Mouse (Mus musculus) forebrain, embryonic 15.5 days (tissue): Measurements from ENCODE around the gene Slc29a1. TPM values are rescaled to one million over a fixed set of nuclear protein-coding genes. Genes with fewer than 3 reads are reported as not detected.
A peak's percentile ranks its signal among the peaks of the same experiment; 100 is the strongest.

Source experiments
- ATAC-seq: fragments of 200-750 bp; cut with Nextera tagmentation; replicated peaks from 2 replicates; pipeline ENCODE4 v1.8.0; 2017; ENCODE audit warnings: mild to moderate bottlenecking, moderate TSS enrichment, moderate library complexity
- H3K27ac ChIP-seq: fragments of 300-500 bp; sonication (generic); replicated peaks from 2 replicates; pipeline ENCODE4 v1.5.1; 2015; ENCODE audit warnings: mild to moderate bottlenecking, inconsistent platforms
- H3K27me3 ChIP-seq: fragments of 300-500 bp; sonication (generic); 2 replicates; pipeline ENCODE4 v1.6.1; 2015; ENCODE audit warnings: inconsistent platforms
- H3K36me3 ChIP-seq: fragments of 300-500 bp; sonication (generic); 2 replicates; pipeline ENCODE4 v1.6.1; 2015; ENCODE audit warnings: mild to moderate bottlenecking, inconsistent platforms
- H3K4me1 ChIP-seq: fragments of 300-500 bp; sonication (generic); 2 replicates; pipeline ENCODE4 v1.6.1; 2015; ENCODE audit warnings: inconsistent platforms
- H3K4me2 ChIP-seq: fragments of 300-500 bp; sonication (generic); replicated peaks from 2 replicates; pipeline ENCODE4 v1.6.1; 2015; ENCODE audit warnings: mild to moderate bottlenecking, inconsistent platforms
- H3K4me3 ChIP-seq: fragments of 300-500 bp; sonication (generic); 2 replicates; pipeline ENCODE4 v1.5.1; 2015; ENCODE audit warnings: mild to moderate bottlenecking, inconsistent platforms
- H3K9ac ChIP-seq: fragments of 300-500 bp; sonication (generic); replicated peaks from 2 replicates; pipeline ENCODE4 v1.6.1; 2015; ENCODE audit warnings: mild to moderate bottlenecking, inconsistent platforms
- H3K9me3 ChIP-seq: fragments of 300-500 bp; sonication (generic); 2 replicates; pipeline ENCODE4 v1.6.1; 2016; ENCODE audit warnings: inconsistent platforms
- WGBS: fragments of 180-500 bp; shearing (Covaris S2); methylation state at CpG from one replicate; pipeline ENCODE4 v1.1.7; 2015; ENCODE audit warnings: mixed read lengths; 5-methylcytosine and 5-hydroxymethylcytosine counted together
- polyA plus RNA-seq: library from polyadenylated mRNA; unstranded; fragments of >200 nt; fragmentation: Nextera tagmentation; extraction: Ambion mirVana; gene quantifications from 2 replicates; pipeline ENCODE4 v1.2.1, GENCODE M21; 2015

The Slc29a1 gene
- 62.5 and 63.7 TPM in 2 replicates for polyA plus RNA-seq

DNA sequence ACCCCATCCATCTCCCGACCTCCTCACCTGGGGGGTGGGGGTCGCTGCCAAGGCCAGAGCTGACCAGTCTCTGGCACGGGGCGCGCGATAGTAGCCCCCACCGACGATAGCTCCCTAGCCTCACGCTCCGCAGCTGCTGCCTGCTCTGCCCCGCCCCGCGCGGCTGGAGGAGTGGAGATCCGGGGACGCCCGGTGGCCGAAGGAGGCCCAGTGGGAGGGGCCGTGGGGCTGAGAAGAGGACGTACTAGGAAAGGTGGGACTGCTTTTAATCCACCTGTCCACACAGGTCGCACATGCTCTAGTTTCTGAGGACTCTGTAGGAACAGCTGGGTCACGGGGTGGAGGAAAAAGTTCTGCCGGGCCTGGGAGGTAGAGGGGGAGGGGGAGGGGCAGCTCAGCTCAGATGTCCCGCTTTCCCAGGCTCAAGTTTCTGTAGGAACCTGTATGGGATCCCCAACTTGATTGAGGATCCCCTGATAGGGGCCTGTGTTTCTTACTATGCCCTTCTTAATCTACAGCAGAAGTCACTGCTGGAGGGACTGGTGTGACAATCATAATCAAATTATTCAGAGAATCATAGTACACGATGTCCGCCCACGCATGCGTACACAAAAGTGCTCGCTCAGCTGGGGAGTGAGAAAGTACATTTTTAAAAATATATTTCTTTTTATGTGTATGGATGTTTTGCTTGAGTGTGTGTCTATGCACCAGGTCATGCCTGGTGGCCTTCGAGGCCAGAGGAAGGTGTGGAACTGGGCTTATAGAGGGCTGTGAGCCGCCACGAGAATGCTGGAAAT is at the start of gene Slc29a1:
Gene Slc29a1 (minus strand): TSS at position 161 of the 797 bp plus-strand sequence.
- H3K27ac ChIP-seq = 0 out of 2 replicates have a peak within 1 kb of the TSS, but pooled peaks have one; percentile 8
- H3K4me3 ChIP-seq = peak within 1 kb of the TSS; percentile 7; the same call in 1 of the 2 replicates
- 15% methylated on average over 32 of the region's 32 CpGs for WGBS
- 0 out of 2 replicates have a peak within 1 kb of the TSS, but pooled peaks have one; percentile 19 for H3K9ac ChIP-seq
- no peaks in the 10 kb centered on the region for H3K36me3 ChIP-seq
- no peak for ATAC-seq
- no peaks in the 10 kb centered on the region for H3K9me3 ChIP-seq
- peak within 1 kb of the TSS; percentile 42 for H3K4me2 ChIP-seq
- H3K27me3 ChIP-seq = peaks cover 26% of the 10 kb centered on the region
- H3K4me1 ChIP-seq = peaks cover 39% of the 10 kb centered on the region

DNA sequence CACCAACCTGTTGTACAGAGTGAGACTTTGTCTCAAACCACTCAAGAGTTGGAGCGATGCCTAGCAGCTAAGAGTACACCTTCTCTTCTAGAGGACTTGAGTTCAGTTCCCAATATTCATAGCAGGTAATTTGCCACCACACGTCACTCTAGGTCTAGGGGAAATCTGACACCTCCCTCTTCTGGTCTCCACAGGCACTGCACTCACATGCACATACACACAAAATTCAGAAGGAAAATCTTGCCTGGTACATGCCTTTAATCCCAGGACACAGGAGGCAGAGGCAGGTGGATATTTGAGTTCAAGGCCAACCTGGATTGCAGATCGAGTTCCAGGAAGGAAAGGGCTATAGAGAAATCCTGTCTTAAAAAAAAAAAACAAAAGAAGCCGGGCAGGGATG is 44.8 kb upstream of the Slc29a1 start:
- no peaks in the 10 kb centered on the region for H3K9me3 ChIP-seq

DNA sequence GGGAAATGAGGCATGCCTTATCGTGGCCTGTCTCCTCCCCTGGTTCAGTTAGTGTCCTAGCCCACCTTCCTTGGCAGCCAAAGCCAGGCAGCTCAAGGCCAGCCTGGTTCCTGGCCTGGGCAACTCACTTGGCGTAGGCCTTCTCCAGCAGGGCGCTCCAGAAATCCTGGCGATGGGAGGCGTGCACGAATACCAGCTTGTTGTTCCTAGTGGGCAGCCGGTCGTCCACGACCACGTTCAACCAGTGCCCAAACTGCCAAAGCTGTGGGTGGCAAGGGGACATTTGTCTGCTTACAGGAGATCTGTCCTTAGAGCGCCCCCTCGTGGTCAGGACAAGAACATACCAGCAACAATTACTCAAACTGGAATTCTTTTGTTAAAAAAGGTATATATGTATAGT is 43.3 kb upstream of the Slc29a1 start:
- H3K9ac ChIP-seq = no peak overlapping the region
- H3K27me3 ChIP-seq = no peaks in the 10 kb centered on the region
- no peaks in the 10 kb centered on the region for H3K9me3 ChIP-seq
- H3K4me1 ChIP-seq = no peaks in the 10 kb centered on the region
- H3K4me2 ChIP-seq = no peak overlapping the region
- no peak for ATAC-seq
- no peak overlapping the region for H3K27ac ChIP-seq
- H3K4me3 ChIP-seq = no peak overlapping the region
- H3K36me3 ChIP-seq = no peaks in the 10 kb centered on the region
- WGBS = 20% methylated on average over 12 of the region's 12 CpGs

More for the DNA sequence above, 44.8 kb upstream of the Slc29a1 start:
- H3K4me2 ChIP-seq = no peak overlapping the region
- H3K36me3 ChIP-seq = no peaks in the 10 kb centered on the region
- no peak for ATAC-seq
- H3K4me3 ChIP-seq = no peak overlapping the region
- H3K27me3 ChIP-seq = no peaks in the 10 kb centered on the region
- 94% methylated on average over 4 of the region's 4 CpGs for WGBS
- no peaks in the 10 kb centered on the region for H3K4me1 ChIP-seq
- no peak overlapping the region for H3K27ac ChIP-seq
- H3K9ac ChIP-seq = no peak overlapping the region

DNA sequence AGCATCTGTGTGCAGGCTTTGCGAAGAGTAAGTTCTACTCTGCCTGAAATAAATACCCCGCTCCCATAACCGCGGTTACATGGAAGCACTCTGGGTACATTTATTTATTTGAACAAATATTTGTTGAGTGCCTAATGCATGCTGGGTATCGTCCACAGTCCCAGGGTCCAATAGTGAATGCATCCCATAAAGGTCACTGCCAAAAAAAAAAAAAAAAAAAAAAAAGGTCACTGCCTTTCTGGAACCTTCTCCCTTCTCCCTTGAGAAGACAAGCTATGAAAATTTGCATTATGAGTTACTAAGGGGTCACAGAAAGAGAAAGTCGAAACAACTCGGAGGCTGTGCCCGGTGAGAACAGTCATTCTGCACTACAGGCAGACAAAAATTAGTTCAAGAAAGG is 42.6 kb upstream of the Slc29a1 start:
- no peak overlapping the region for H3K9ac ChIP-seq
- no peak for ATAC-seq
- no peaks in the 10 kb centered on the region for H3K4me1 ChIP-seq
- 90% methylated on average over 8 of the region's 8 CpGs for WGBS
- no peaks in the 10 kb centered on the region for H3K27me3 ChIP-seq
- H3K36me3 ChIP-seq = no peaks in the 10 kb centered on the region
- no peaks in the 10 kb centered on the region for H3K9me3 ChIP-seq
- H3K27ac ChIP-seq = no peak overlapping the region
- no peak overlapping the region for H3K4me2 ChIP-seq
- no peak overlapping the region for H3K4me3 ChIP-seq

DNA sequence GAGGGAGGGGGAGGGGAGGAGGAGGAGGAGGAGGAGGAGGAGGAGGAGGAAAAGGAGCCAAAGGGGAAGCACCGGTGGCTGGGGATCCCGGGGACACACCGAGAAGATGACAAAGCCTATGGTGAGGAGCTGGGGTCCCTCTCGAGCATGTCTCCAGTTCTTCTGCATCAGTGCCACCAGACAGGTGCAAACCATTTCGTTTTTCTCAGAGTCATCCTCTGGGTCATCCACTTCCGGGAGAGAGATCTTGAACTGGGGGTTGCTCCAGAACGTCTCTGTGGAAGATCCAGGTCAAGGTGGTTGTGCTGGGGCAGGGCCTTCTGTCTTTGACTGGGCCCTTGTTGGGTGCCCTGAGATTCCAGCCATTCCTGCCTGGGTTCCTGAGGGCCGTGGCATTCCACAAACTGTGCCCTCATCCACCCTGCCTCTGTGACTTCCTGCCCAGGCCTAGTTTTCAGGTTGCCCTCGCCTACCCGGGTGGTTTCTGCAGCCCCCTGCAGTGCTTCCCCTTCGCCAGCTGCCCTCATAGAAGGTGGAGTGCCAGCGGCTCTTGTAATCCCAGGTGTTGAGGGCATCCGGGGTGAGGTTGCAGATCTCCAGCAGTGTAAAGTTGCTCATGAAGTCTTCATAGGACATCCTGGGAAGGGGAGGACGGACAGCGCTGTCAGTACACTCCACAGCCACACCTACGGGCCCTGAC is 39.3 kb upstream of the Slc29a1 start:
- no peak overlapping the region for H3K4me3 ChIP-seq
- H3K27me3 ChIP-seq = no peaks in the 10 kb centered on the region
- no peak for ATAC-seq
- no peaks in the 10 kb centered on the region for H3K36me3 ChIP-seq
- WGBS = 81% methylated on average over 16 of the region's 16 CpGs
- no peaks in the 10 kb centered on the region for H3K9me3 ChIP-seq
- no peaks in the 10 kb centered on the region for H3K4me1 ChIP-seq
- no peak overlapping the region for H3K9ac ChIP-seq
- H3K27ac ChIP-seq = no peak overlapping the region
- H3K4me2 ChIP-seq = no peak overlapping the region

DNA sequence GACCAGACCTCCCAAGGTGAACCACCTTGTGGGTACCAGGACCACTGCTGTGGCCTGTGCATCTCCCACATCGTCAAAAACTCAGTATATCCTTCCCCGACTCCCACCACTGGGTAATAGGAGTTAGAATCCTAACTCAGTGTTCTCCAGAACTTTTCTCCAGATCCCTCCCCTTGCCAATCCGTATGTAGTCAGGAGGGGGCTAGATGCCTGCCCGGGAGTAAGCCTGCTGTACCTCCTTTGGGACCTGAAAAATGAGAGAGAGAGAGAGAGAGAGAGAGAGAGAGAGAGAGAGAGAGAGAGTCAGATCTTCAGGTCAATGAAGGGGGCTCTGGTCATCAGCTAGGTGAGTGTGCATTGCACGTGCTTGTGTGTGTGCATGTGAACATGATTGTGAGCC is 34.6 kb upstream of the Slc29a1 start:
- Histone ChIP-seq H3K4me2 (no peak overlapping the region), H3K9me3 (no peaks in the 10 kb centered on the region), H3K36me3 (no peaks in the 10 kb centered on the region), H3K27me3 (no peaks in the 10 kb centered on the region), H3K9ac (no peak overlapping the region), H3K27ac (no peak overlapping the region), H3K4me3 (no peak overlapping the region), H3K4me1 (peaks cover 15% of the 10 kb centered on the region)
- no peak for ATAC-seq
- WGBS = 83% methylated on average over 5 of the region's 5 CpGs

DNA sequence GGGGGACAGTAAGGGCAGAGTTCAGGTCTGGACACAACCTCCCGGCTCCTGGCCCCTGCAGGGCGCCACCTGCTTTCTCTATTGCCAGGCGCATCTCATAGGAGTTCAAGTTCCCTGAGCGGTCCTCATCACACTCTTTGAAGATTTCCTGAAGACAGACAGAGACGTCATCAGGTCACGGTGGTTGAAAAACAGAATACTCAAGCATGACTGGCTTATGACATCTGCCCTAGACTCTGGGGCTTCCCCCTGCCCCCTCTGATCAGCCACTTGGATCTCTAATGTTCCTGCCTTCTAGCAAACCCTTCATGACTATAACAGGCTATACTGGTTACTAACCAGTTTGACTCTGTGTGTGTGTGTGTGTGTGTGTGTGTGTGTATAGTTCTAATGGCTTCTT is 32.5 kb upstream of the Slc29a1 start:
- Histone ChIP-seq H3K4me3 (no peak overlapping the region), H3K9ac (no peak overlapping the region), H3K4me1 (peaks cover 15% of the 10 kb centered on the region), H3K4me2 (no peak overlapping the region), H3K9me3 (no peaks in the 10 kb centered on the region), H3K27me3 (no peaks in the 10 kb centered on the region), H3K36me3 (no peaks in the 10 kb centered on the region), H3K27ac (no peak overlapping the region)
- 81% methylated on average over 6 of the region's 6 CpGs for WGBS
- ATAC-seq = no peak

DNA sequence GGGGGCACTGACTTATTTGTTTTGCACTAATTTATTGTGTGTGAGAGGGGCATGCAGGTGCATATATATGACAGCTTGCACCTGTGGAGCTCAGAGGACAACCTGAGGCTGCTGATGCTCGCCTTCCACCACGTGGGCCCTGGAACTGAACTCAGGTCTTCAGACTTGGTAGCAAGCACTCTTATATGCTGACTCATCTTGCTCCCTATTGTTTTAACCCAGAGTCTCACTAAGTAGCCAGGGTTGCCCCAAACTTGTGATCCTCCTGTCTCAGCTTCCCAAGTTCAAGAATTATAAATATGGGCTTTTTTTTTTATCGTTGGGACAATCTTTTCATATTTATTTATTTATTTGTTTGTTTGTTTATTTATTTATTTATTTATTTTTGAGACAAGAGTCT is 31.6 kb upstream of the Slc29a1 start:
- Histone ChIP-seq H3K9me3 (no peaks in the 10 kb centered on the region), H3K27ac (peak overlapping the region; percentile 82; the same call in 1 of the 2 replicates), H3K4me1 (peaks cover 19% of the 10 kb centered on the region), H3K4me2 (peak overlapping the region; percentile 83), H3K36me3 (no peaks in the 10 kb centered on the region), H3K4me3 (no peak overlapping the region), H3K9ac (no peak overlapping the region), H3K27me3 (no peaks in the 10 kb centered on the region)
- no peak; the same call in 1 of the 2 replicates for ATAC-seq
- 49% methylated on average over 3 of the region's 3 CpGs for WGBS

DNA sequence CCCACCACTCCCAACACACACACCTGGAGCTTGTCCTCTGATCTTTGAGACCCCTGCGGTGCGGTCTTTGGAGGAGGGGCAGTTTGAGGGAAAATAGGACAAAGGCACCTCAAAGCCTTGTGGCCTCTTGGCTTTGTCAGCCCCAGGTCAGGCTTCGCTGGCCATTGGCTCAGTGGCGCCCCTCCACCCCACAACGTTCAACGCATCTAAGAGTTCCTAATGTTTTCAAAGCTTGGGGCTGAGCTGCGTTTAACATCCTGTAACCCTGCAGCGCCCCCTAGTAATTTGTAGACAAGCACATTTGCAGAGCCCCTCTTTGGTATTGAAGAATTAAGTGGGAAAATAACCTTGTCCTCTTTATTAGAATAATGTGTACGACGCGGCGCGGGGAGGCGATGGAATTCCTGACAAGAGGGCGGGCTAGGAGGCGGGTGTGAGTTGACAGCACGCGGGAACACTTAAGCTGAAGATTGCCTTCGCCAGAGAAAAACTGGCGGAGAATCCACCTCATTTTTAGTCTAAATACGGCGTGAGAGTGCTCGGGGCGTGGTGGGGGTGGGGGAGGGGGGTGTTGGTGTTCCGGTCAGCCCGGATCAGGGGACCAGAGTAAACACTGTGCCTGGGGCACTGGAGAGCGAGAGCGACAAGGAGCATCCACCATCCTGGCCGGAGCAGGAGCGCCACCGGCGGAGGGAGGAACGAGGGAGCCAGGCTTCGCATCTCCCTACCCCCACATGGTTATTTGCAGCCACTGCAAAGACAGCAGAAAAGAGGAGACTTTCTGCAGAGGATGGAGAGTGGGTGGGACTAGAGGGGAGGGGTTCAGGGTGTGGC is 30.7 kb upstream of the Slc29a1 start:
- 2% methylated on average over 34 of the region's 34 CpGs for WGBS
- no peaks in the 10 kb centered on the region for H3K27me3 ChIP-seq
- peak; percentile 80 for ATAC-seq
- H3K27ac ChIP-seq = peak overlapping the region; percentile 82
- H3K4me3 ChIP-seq = peak overlapping the region; percentile 49
- peak overlapping the region; percentile 83 for H3K4me2 ChIP-seq
- H3K9ac ChIP-seq = peak overlapping the region; percentile 62
- H3K9me3 ChIP-seq = no peaks in the 10 kb centered on the region
- H3K36me3 ChIP-seq = no peaks in the 10 kb centered on the region
- H3K4me1 ChIP-seq = peaks cover 19% of the 10 kb centered on the region

DNA sequence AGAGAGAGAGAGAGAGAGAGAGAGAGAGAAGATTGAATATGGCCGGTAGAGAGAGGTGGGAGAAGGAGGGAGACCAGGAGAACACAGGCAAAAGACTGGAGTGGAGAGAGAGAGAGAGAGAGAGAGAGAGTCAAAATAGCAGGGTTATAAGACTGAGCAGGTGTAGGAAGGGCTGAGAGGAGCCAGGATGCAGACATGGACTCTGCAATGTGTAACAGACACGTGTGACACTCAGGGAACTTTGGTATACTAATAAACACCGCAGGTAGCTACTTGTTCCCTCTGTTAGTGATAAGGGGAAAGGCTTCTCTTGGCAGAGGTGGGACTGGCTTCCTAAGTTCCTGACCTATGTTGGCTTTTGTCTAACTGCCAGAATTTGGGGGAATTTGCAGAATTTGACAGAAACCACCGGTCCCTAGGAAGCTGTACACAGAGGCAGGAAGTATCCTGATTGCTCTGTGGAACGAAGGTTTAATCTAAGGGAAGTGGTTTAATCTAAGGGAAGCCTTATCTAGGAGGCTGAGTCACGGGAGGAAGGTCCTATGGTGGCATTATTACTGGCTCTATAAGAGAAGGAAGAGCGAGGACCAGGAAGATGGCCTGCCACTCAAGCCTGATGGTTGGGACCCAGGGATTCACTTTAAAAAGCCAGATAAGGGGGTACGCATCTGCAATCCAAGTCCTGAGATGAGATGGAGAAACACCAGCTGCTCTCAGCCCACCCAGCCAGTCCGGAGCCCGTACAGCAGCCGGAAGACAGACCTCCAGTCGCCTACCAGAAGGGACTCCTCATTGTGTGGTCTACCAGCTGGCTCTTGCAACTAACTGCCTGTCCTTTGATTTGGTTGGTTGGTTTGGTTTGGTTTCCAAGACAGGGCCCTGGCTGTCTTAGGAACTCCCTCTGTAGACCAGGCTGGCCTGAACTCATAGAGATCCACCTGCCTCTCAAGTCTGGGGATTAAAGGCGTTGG is 29.8 kb upstream of the Slc29a1 start:
- no peaks in the 10 kb centered on the region for H3K36me3 ChIP-seq
- peak overlapping the region; percentile 62; the same call in 1 of the 2 replicates for H3K9ac ChIP-seq
- H3K4me2 ChIP-seq = peak overlapping the region; percentile 83
- H3K27me3 ChIP-seq = no peaks in the 10 kb centered on the region
- H3K9me3 ChIP-seq = no peaks in the 10 kb centered on the region
- H3K27ac ChIP-seq = peak overlapping the region; percentile 82
- peaks cover 19% of the 10 kb centered on the region for H3K4me1 ChIP-seq
- H3K4me3 ChIP-seq = peak overlapping the region; percentile 49
- WGBS = 74% methylated on average over 13 of the region's 13 CpGs
- peak; percentile 25; the same call in 1 of the 2 replicates for ATAC-seq

DNA sequence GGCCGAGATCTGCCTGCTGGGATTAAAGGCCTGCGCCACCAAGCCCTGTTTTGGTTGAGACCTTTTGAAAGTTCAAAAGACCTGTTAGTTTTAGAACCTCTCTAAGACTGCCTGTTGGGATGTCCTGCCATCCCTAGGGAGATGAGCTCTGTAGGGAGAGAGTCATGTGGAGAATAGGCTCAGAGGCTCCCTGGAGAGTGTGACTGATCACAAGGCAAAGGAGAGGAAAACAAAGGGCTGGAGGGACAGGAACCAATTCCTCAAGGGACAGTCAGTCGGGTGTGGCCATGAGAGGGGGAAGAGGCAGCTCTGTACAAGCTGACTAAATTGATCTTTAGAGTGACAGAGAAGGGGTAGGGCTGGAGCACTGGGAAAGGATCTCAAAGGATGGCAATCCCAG is 28.8 kb upstream of the Slc29a1 start:
- Histone ChIP-seq H3K4me3 (no peak overlapping the region), H3K4me1 (peaks cover 19% of the 10 kb centered on the region), H3K9me3 (no peaks in the 10 kb centered on the region), H3K27me3 (no peaks in the 10 kb centered on the region), H3K27ac (no peak overlapping the region), H3K9ac (no peak overlapping the region), H3K36me3 (no peaks in the 10 kb centered on the region), H3K4me2 (no peak overlapping the region)
- no peak for ATAC-seq
- 26% methylated on average over 3 of the region's 3 CpGs for WGBS
